ENCODE assay signal across 29 mouse cellular contexts in genomic region chr15:31398769-31399168, GRCm38 (mm10). TPM values are rescaled to one million over a fixed set of nuclear protein-coding genes. Genes with fewer than 3 reads are reported as not detected.
DNase-seq lines count a peak whose midpoint lies in the region; TF ChIP-seq lines count a peak whose summit lies in the region.
"Had no signal": no experiment of that assay in that cellular context is flagged by ENCODE, and none has a peak within 500 bp of the region (broad histone marks: within the 10 kb centered on the region; RNA-seq: fewer than 3 reads in every experiment).

No protein-coding gene starts in this region.

- DNase-seq in layer of hippocampus, adult 11-12 months (ENCODE audit: low spot score): peak; percentile 45
- DNase-seq in layer of hippocampus, adult 9-10 months (ENCODE audit: low spot score): no peak
- DNase-seq in right cerebral cortex, adult 18-20 months: peak; percentile 81
- DNase-seq in right cerebral cortex, postnatal 10 days (ENCODE audit: low spot score in 2 of 2): no peak
- peak in 1 of 2 experiments; percentile 54 for DNase-seq in left cerebral cortex, adult 2 months (ENCODE audit: extremely low spot score in 1 of 2, low spot score in 2 of 2)
- no peak for DNase-seq in thymus, postnatal 0 days (ENCODE audit: low spot score)
- DNase-seq in heart, embryonic 10.5 days (ENCODE audit: low spot score): no peak
- DNase-seq: adrenal gland, postnatal 36 days; B cell, adult 2 months; cerebellum, adult 11 months; cerebellum, adult 9-11 months; gastrocnemius, postnatal 14 days; heart, adult 18-20 months; kidney, adult 18-20 months; kidney, postnatal 4 days; retina, postnatal 1 day; thymus, postnatal 14 days had no signal

- no peak for TF ChIP-seq CTCF in left cerebral cortex, adult 2 months (IDR thresholded peaks at IDR 0.05)

- H3K4me3 ChIP-seq in left cerebral cortex, adult 2 months: no peak overlapping the region
- no peak overlapping the region for H3K4me3 ChIP-seq in heart, embryonic 10.5 days
- H3K4me3 ChIP-seq: embryonic facial prominence, embryonic 10.5 days; forebrain, embryonic 15.5 days; hindbrain, embryonic 13.5 days; limb, embryonic 10.5 days; midbrain, embryonic 15.5 days; myocyte; neural tube, embryonic 13.5 days had no signal

- no peaks in the 10 kb centered on the region for H3K36me3 ChIP-seq in heart, embryonic 10.5 days
- H3K36me3 ChIP-seq: embryonic facial prominence, embryonic 10.5 days; forebrain, embryonic 15.5 days; G1E; hindbrain, embryonic 13.5 days; limb, embryonic 10.5 days; midbrain, embryonic 15.5 days; neural tube, embryonic 13.5 days had no signal

- 94% methylated on average over 13 of the region's 13 CpGs for WGBS in heart, embryonic 10.5 days

- H3K4me1 ChIP-seq in heart, embryonic 10.5 days: peaks cover 35% of the 10 kb centered on the region
- H3K4me1 ChIP-seq: embryonic facial prominence, embryonic 10.5 days; limb, embryonic 10.5 days had no signal

- no peaks in the 10 kb centered on the region for H3K27me3 ChIP-seq in heart, embryonic 10.5 days (ENCODE audit: insufficient read depth, poor library complexity, severe bottlenecking)
- H3K27me3 ChIP-seq: CH12.LX; forebrain, embryonic 15.5 days; midbrain, embryonic 15.5 days; neural tube, embryonic 13.5 days; Patski had no signal

- peak overlapping the region; percentile 94 for H3K27ac ChIP-seq in left cerebral cortex, adult 2 months
- H3K27ac ChIP-seq in heart, embryonic 10.5 days: no peak overlapping the region
- H3K27ac ChIP-seq: embryonic facial prominence, embryonic 10.5 days; forebrain, embryonic 15.5 days; hindbrain, embryonic 13.5 days; limb, embryonic 10.5 days; macrophage; midbrain, embryonic 15.5 days; neural tube, embryonic 13.5 days had no signal

- intact Hi-C loops in left cerebral cortex, adult 2 months (cut with DNase I): loop anchor here (1.0 kb wide), 1 partner anchor 30 kb away; no protein-coding TSS in a partner anchor

- H3K9me3 ChIP-seq in heart, embryonic 10.5 days: peaks cover 2% of the 10 kb centered on the region; the same call in 1 of the 2 replicates
- H3K9me3 ChIP-seq: embryonic facial prominence, embryonic 10.5 days; forebrain, embryonic 15.5 days; G1E; hindbrain, embryonic 13.5 days; limb, embryonic 10.5 days; midbrain, embryonic 15.5 days; neural tube, embryonic 13.5 days had no signal

RNA-seq across cellular contexts. Expression of gene Ankrd33b, which starts 31.2 kb away (rescaled TPM):
- total RNA-seq in left cerebral cortex, adult 2 months (2021): 10 to 100 TPM; 79.6 to 93.7 TPM
- polyA plus RNA-seq in thymus, postnatal 0 days (2015; fragmentation: Nextera tagmentation; extraction: Ambion mirVana): 10.8 and 11.2 TPM in 2 replicates
- 1.8 and 2.1 TPM in 2 replicates for polyA plus RNA-seq in heart, embryonic 10.5 days (2016; fragmentation: Nextera tagmentation; extraction: Ambion mirVana)
- polyA plus RNA-seq: G1E had no signal

RNA-seq across cellular contexts. Expression of gene Ropn1l, which starts 54.8 kb away (rescaled TPM):
- total RNA-seq in left cerebral cortex, adult 2 months (2021): 1 to 10 TPM in 1 of 2 experiments, under 1 TPM in 1; 0.75 to 1.0 TPM
- 1.0 and 1.4 TPM in 2 replicates for polyA plus RNA-seq in thymus, postnatal 0 days (2015; fragmentation: Nextera tagmentation; extraction: Ambion mirVana)
- 3.4 and 3.7 TPM in 2 replicates for polyA plus RNA-seq in heart, embryonic 10.5 days (2016; fragmentation: Nextera tagmentation; extraction: Ambion mirVana)
- total RNA-seq: heart, adult 18-20 months; heart, postnatal 25 days had no signal

Comparison
In these comparisons a context has a peak if more than half of its experiments do, and no peak if none do; other contexts are left out.
1. DNase-seq: peak in layer of hippocampus, adult 11-12 months (single experiment) and right cerebral cortex, adult 18-20 months (single experiment); none in layer of hippocampus, adult 9-10 months (single experiment), right cerebral cortex, postnatal 10 days (0 of 2), thymus, postnatal 0 days (single experiment) and heart, embryonic 10.5 days (single experiment).